In the genomic region with DNA sequence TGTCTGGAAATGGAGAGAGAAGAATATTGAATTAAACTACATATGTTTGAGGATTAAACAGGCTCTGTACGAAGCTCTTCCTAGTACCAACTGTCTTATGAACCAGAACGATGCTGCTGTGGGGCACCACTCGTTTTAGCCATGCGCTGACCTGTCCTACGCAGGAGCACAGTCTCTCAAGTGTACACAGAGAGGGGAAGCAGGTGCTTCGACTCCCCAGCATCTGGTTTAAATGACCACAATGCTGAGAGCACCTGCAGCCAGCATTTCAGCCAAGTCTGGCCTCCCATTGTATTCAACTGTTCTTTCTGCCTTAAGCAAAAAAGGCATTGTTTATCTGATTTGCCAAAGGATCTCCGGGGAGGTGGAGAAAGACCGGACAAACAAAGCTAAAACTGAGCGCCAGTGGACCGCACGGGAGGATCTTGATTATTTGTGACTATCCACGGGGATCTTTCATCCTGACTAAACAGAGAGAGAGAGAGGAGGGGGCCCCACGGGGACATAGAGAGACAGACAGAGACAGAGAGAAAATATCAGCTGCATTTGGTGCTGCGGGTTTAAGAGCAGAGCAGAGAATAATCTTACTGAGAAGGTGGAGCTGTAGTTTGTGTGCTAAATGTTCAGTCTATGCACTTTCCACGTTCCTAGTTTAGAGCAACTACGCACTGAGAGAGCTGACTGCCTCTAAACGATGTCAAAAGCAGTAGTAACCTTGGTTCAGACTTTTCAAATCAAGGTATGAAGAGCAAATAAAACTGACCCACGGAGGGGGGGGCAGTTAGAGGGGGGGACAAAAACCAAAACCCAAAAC, we compare ENCODE assay signal across 8 mouse cellular contexts.
DNase-seq lines count a peak whose midpoint lies in the region; TF ChIP-seq lines count a peak whose summit lies in the region.

No protein-coding gene starts in this region.

- no peaks in the 10 kb centered on the region for H3K79me2 ChIP-seq in liver, adult 2 months (ENCODE audit: control insufficient read depth, insufficient read depth, low read length)

- no peaks in the 10 kb centered on the region for H3K9me3 ChIP-seq in forebrain, embryonic 10.5 days

- H3K9ac ChIP-seq in liver, adult 2 months (ENCODE audit: low read depth, low read length): peak overlapping the region; percentile 16; the same call in 1 of the 2 replicates

- no peak for TF ChIP-seq POLR2A in liver, adult 2 months (IDR thresholded peaks at IDR 0.05; ENCODE audit: extremely low read depth, insufficient read depth, low read length)

- 16% methylated on average over 18 of the region's 18 CpGs for WGBS in liver, adult 2 months
- 20% methylated on average over 18 of the region's 18 CpGs for WGBS in forebrain, embryonic 10.5 days

- no peak for TF ChIP-seq CTCF in liver, adult 2 months (IDR thresholded peaks at IDR 0.05; ENCODE audit: low read depth, low read length)

- intact Hi-C loops in gastrocnemius, postnatal 14 days (cut with DNase I; ENCODE audit: low total_unique reads): loop anchor here (5.0 kb wide), 1 partner anchor 538 kb away; no protein-coding TSS in a partner anchor

- peak overlapping the region; percentile 35 for H3K4me3 ChIP-seq in liver, adult 2 months (ENCODE audit: insufficient read depth, low read depth, low read length)
- peak overlapping the region; percentile 46 for H3K4me3 ChIP-seq in forebrain, embryonic 10.5 days

- DNase-seq in liver, adult 2 months (ENCODE audit: extremely low read depth, low read depth, low spot score): no peak
- DNase-seq in liver: no peak
- peak; percentile 34 for DNase-seq in forebrain, embryonic 10.5 days (ENCODE audit: extremely low spot score, low spot score)
- DNase-seq in kidney, adult 9 months: peak; percentile 30
- peak; percentile 22 to 33 for DNase-seq in lung, postnatal 4 days
- DNase-seq in yolk sac, embryonic 10.5 days (ENCODE audit: low spot score): peak; percentile 17
- no peak for DNase-seq in gastrocnemius, postnatal 14 days
- DNase-seq in thymus, postnatal 0 days (ENCODE audit: low spot score): no peak

- no peaks in the 10 kb centered on the region for H3K27me3 ChIP-seq in liver, adult 2 months (ENCODE audit: control insufficient read depth, insufficient read depth, low read length)
- peaks cover 72% of the 10 kb centered on the region for H3K27me3 ChIP-seq in forebrain, embryonic 10.5 days (ENCODE audit: poor library complexity, severe bottlenecking)

- no peaks in the 10 kb centered on the region for H3K36me3 ChIP-seq in liver, adult 2 months (ENCODE audit: control insufficient read depth, insufficient read depth, low read length)
- H3K36me3 ChIP-seq in forebrain, embryonic 10.5 days (replicated peaks): no peaks in the 10 kb centered on the region

- H3K4me1 ChIP-seq in liver, adult 2 months (ENCODE audit: control insufficient read depth, insufficient read depth, low read length): peaks cover 11% of the 10 kb centered on the region
- peaks cover 47% of the 10 kb centered on the region for H3K4me1 ChIP-seq in forebrain, embryonic 10.5 days

- no peak overlapping the region for H3K27ac ChIP-seq in liver, adult 2 months (replicated peaks; ENCODE audit: insufficient read depth, low read depth, low read length)
- H3K27ac ChIP-seq in forebrain, embryonic 10.5 days: peak overlapping the region; percentile 80

Comparison
In these comparisons a context has a peak if more than half of its experiments do, and no peak if none do; other contexts are left out.
1. DNase-seq: peak in forebrain, embryonic 10.5 days (single experiment), kidney, adult 9 months (single experiment), lung, postnatal 4 days (2 of 2) and yolk sac, embryonic 10.5 days (single experiment); none in liver, adult 2 months (single experiment), liver (single experiment), gastrocnemius, postnatal 14 days (single experiment) and thymus, postnatal 0 days (single experiment).